Mouse (Mus musculus) splenic B cell, adult 2 months (primary cell): ENCODE results near the gene Fam240b.

Experiments used
- DNase-seq: peaks from one replicate; pipeline ENCODE4 v3.0.0-alpha.2; 2011; ENCODE audit warnings: low read depth, low spot score
- H3K27me3 ChIP-seq: 2 replicates; pipeline ENCODE4 v1.6.1; 2012; ENCODE audit warnings: mild to moderate bottlenecking, low read length, moderate library complexity, mixed read lengths; ENCODE audit not compliant: control insufficient read depth, poor library complexity, insufficient read depth, severe bottlenecking
- H3K36me3 ChIP-seq: 2 replicates; pipeline ENCODE4 v1.6.1; 2012; ENCODE audit warnings: mild to moderate bottlenecking, low read length, moderate library complexity, mixed read lengths; ENCODE audit not compliant: control insufficient read depth, poor library complexity, insufficient read depth, severe bottlenecking

Fam240b gene

GRCm38 (mm10) chr13:64497692-64498091, at the start of gene Fam240b:
Gene Fam240b, minus strand, starts transcription at chr13:64497792.
- no peak for DNase-seq
- H3K36me3 ChIP-seq: no peaks in the 10 kb centered on the region
- H3K27me3 ChIP-seq: no peaks in the 10 kb centered on the region

- no peaks in the 10 kb centered on the region for H3K36me3 ChIP-seq
- H3K27me3 ChIP-seq: no peaks in the 10 kb centered on the region
- no peak for DNase-seq
Measured at GRCm38 (mm10) chr13:64530139-64530538, 32.5 kb upstream of the Fam240b start.

DNA sequence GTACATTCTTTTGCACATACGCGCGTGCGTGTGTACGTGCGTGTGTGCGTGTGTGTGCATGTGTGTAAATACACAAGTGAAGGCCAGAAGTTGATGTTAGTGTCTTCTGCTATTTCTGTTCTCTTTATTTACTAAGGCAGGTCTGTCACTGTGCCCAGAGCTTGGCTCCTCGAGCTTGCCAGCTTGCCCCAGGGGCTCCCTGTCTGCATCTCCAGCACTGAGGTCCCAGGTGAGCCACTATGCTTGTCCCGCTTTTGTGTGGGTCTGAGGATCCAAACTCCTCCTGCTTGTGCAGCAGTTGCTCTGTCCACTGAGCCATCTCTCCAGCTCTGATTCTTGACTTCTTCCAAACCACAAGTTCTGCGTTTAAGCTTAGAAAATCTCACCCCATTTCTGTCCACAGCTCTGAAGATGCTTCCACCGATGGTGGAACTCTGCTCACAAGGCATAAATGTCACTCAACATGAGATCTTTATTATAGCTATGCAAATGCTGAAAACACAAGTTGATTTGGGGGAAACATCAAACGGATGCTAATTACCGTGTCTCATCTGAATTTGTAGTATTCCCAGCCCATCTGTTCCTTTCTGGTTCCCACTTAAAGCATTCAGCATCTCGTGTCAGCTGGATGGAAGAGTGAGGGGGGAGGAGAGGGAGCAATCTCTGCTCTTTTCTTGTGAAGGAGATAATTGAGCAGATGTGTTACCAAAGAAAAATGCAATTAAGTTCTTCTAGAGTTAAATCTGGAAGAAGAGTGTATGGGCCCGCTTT, 29.1 kb upstream of the Fam240b start:
- Histone ChIP-seq H3K27me3 (no peaks in the 10 kb centered on the region), H3K36me3 (no peaks in the 10 kb centered on the region)
- DNase-seq: no peak

DNA sequence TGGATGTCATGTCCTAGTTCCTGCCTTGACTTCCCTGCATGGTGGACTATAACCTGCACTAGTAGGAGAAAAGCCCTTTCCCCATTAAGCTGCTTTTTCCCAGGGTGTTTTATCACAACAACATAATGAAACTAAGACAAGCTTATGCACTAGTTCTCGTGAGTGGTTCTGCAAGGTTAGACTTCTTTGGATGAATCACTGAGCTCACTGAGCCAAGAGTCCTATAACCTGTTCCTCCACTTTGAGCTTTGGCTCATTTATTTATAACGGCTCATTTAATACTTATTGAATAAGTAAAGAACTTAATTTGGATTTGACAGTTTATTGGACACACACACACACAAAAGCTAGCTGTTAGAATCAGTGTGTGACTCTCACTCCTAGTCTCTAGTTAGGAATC, 16.7 kb upstream of the Fam240b start:
- DNase-seq: no peak
- no peaks in the 10 kb centered on the region for H3K27me3 ChIP-seq
- no peaks in the 10 kb centered on the region for H3K36me3 ChIP-seq

DNA sequence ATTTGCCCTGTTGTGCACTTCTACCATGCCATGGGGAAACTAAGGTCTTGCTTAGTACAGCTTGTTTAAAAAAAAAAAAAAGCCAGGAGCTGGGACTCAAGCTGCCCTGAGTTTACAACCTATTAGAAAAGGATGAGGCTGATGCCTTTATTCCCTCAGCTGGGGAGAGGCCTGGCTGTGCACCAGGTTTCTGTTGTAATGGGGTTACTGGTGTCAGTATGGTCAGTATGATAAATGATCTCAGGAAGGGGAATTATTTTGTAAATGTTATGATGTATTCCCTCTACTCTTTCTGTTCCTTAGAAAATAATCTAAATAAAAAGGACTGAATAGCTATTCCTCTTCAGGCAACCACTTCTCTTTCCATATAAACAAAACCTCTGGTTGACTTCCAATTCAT, 14.0 kb upstream of the Fam240b start:
- DNase-seq: no peak
- H3K27me3 ChIP-seq: no peaks in the 10 kb centered on the region
- no peaks in the 10 kb centered on the region for H3K36me3 ChIP-seq

- no peaks in the 10 kb centered on the region for H3K36me3 ChIP-seq
- H3K27me3 ChIP-seq: no peaks in the 10 kb centered on the region
- DNase-seq: no peak
Measured at GRCm38 (mm10) chr13:64507361-64507760, 9.8 kb upstream of the Fam240b start.

- H3K27me3 ChIP-seq: no peaks in the 10 kb centered on the region
- no peaks in the 10 kb centered on the region for H3K36me3 ChIP-seq
- DNase-seq: no peak
Measured at GRCm38 (mm10) chr13:64502833-64503232, 5.2 kb upstream of the Fam240b start.

- Histone ChIP-seq H3K36me3 (no peaks in the 10 kb centered on the region), H3K27me3 (no peaks in the 10 kb centered on the region)
- DNase-seq: no peak
Measured at GRCm38 (mm10) chr13:64493586-64493985, 4.0 kb downstream of the Fam240b start.

GRCm38 (mm10) chr13:64489886-64490285, 7.7 kb downstream of the Fam240b start:
- no peak for DNase-seq
- Histone ChIP-seq H3K27me3 (no peaks in the 10 kb centered on the region), H3K36me3 (no peaks in the 10 kb centered on the region)

DNA sequence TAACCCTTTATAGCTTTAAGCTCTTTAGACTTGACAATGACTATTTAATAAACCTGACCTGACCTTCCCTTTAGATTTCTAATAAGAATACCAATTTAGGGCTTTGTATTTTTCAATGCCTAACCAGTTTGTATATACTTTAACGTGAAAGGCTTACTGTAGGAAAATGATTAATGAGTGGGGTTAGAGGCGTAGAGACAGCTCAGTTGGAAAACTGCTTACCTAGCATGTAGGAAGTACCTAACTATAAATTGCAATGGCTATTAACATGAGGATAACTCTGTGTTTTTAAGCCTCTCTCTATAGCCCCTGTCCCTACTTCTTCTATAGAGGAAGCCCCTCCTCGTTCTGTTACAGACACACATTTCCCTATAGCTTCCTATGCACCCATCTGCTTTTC, 17.6 kb downstream of the Fam240b start:
- DNase-seq: no peak
- Histone ChIP-seq H3K36me3 (no peaks in the 10 kb centered on the region), H3K27me3 (no peaks in the 10 kb centered on the region)

- DNase-seq: no peak
- Histone ChIP-seq H3K27me3 (no peaks in the 10 kb centered on the region), H3K36me3 (no peaks in the 10 kb centered on the region)
Measured at GRCm38 (mm10) chr13:64477968-64478367, 19.6 kb downstream of the Fam240b start.

DNA sequence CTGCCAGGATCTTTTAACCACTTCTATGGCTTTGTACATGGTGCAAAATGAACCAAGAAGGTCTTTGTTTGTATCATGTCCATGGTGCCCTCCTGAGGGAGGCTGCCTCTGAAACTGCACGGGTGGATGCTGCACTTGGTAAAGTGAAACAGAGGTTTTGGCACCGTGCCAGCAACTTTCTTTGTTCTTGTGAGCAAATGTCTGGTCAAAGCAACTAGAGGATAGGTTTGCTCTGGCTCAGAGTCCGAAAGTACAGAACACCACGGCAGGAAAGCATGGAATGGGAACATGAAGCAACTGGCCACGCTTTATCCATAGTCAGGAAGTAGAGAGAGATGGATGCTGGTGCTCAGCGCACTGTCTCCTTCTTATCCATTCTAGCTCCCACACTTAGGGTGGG, 29.7 kb downstream of the Fam240b start:
- no peak for DNase-seq
- no peaks in the 10 kb centered on the region for H3K36me3 ChIP-seq
- no peaks in the 10 kb centered on the region for H3K27me3 ChIP-seq

GRCm38 (mm10) chr13:64465166-64465565, 32.4 kb downstream of the Fam240b start:
- no peaks in the 10 kb centered on the region for H3K36me3 ChIP-seq
- H3K27me3 ChIP-seq: no peaks in the 10 kb centered on the region
- DNase-seq: no peak

DNA sequence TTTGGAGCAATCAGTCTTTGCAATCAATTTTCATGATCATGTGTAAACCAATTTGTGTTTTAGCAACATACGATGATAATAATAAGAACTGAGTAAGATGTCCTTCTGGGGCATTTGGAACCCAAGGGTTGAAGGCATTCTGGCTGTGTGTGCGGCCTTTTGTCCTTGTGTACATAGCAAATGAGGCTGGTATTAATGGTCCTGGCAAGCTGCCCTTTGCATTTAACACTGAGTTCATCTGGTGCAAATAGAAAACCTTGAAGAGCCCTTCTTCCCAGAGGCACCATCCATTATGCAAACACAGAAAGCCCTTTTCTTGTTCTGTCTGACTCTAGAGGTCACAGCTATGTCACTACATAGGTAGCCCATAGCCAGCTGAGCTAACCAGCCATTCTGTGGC, 35.0 kb downstream of the Fam240b start:
- no peak for DNase-seq
- Histone ChIP-seq H3K27me3 (no peaks in the 10 kb centered on the region), H3K36me3 (no peaks in the 10 kb centered on the region)

DNA sequence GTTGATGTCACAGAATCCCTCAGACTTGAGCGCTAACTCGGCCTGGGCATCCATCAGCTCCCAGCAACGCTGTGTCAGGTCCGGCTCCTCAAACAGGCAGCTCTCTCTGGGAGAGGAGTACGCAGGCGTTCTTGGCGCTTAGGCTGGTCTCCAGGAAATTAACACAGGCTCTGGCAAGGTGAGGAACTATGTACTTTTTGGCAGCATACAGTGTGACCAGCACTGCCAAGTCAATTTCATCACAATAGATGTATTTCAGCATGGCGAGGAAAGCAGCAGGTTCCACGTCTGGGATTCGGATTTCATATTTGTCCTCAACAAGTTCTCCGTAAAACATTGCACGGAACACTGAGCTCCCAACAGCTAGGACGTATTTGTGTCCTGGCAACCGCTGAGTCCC, 39.4 kb downstream of the Fam240b start:
- H3K27me3 ChIP-seq: no peaks in the 10 kb centered on the region
- H3K36me3 ChIP-seq: no peaks in the 10 kb centered on the region
- DNase-seq: no peak
